Mouse (Mus musculus) midbrain, embryonic 15.5 days (tissue): ENCODE results near the gene Araf. TPM values are rescaled to one million over a fixed set of nuclear protein-coding genes. Genes with fewer than 3 reads are reported as not detected.
"Not testable (repeated sequence)": the region's sequence is repeated elsewhere in the genome, so short reads cannot be mapped to it uniquely, and the experiment has no call there.

ENCODE experiments used
- ATAC-seq: fragments of 200-750 bp; cut with Nextera tagmentation; replicated peaks from 2 replicates; pipeline ENCODE4 v1.8.0; 2017; ENCODE audit warnings: moderate TSS enrichment
- H3K27ac ChIP-seq: fragments of 300-500 bp; sonication (generic); 2 replicates; pipeline ENCODE4 v1.5.1; 2015; ENCODE audit warnings: mild to moderate bottlenecking, inconsistent platforms
- H3K27me3 ChIP-seq: fragments of 300-500 bp; sonication (generic); replicated peaks from 2 replicates; pipeline ENCODE4 v1.6.1; 2015; ENCODE audit warnings: inconsistent platforms
- H3K36me3 ChIP-seq: fragments of 300-500 bp; sonication (generic); replicated peaks from 2 replicates; pipeline ENCODE4 v1.6.1; 2015; ENCODE audit warnings: inconsistent platforms
- H3K4me1 ChIP-seq: fragments of 300-500 bp; sonication (generic); 2 replicates; pipeline ENCODE4 v1.6.1; 2015; ENCODE audit warnings: inconsistent platforms
- H3K4me2 ChIP-seq: fragments of 300-500 bp; sonication (generic); 2 replicates; pipeline ENCODE4 v1.6.1; 2015; ENCODE audit warnings: inconsistent platforms, mild to moderate bottlenecking, moderate library complexity
- H3K4me3 ChIP-seq: fragments of 300-500 bp; sonication (generic); 2 replicates; pipeline ENCODE4 v1.5.1; 2015; ENCODE audit warnings: mild to moderate bottlenecking, inconsistent platforms
- H3K9ac ChIP-seq: fragments of 300-500 bp; sonication (generic); 2 replicates; pipeline ENCODE4 v1.6.1; 2015; ENCODE audit warnings: mild to moderate bottlenecking, inconsistent platforms
- H3K9me3 ChIP-seq: fragments of 300-500 bp; sonication (generic); 2 replicates; pipeline ENCODE4 v1.6.1; 2016; ENCODE audit warnings: inconsistent platforms
- WGBS: fragments of 180-500 bp; shearing (Covaris S2); methylation state at CpG from one replicate; pipeline ENCODE4 v1.1.7; 2015; ENCODE audit warnings: mixed read lengths; 5-methylcytosine and 5-hydroxymethylcytosine counted together
- polyA plus RNA-seq: library from polyadenylated mRNA; unstranded; fragments of >200 nt; fragmentation: Nextera tagmentation; extraction: Ambion mirVana; gene quantifications from 2 replicates; pipeline ENCODE4 v1.2.1, GENCODE M21; 2015

Gene Araf
- polyA plus RNA-seq, 1 experiment from 2014 or later, result 380 TPM

GRCm38 (mm10) chrX:20798797-20799147, 1.2 kb downstream of the Araf start:
- H3K9me3 ChIP-seq, result no peaks in the 10 kb centered on the region
- H3K36me3 ChIP-seq, result no peaks in the 10 kb centered on the region
- peak overlapping the region; percentile 55 for H3K9ac ChIP-seq
- H3K27ac ChIP-seq, result peak overlapping the region; percentile 94
- H3K4me1 ChIP-seq, result no peaks in the 10 kb centered on the region
- ATAC-seq, result peak; percentile 48
- peak overlapping the region; percentile 51 for H3K4me2 ChIP-seq
- H3K27me3 ChIP-seq, result no peaks in the 10 kb centered on the region
- peak overlapping the region; percentile 46 for H3K4me3 ChIP-seq
- 30% methylated on average over 7 of the region's 7 CpGs for WGBS

GRCm38 (mm10) chrX:20801456-20801855, 3.8 kb downstream of the Araf start:
- Histone ChIP-seq H3K27me3 (no peaks in the 10 kb centered on the region), H3K36me3 (no peaks in the 10 kb centered on the region), H3K4me3 (no peak overlapping the region), H3K9ac (no peak overlapping the region), H3K27ac (no peak overlapping the region), H3K4me2 (no peak overlapping the region), H3K9me3 (no peaks in the 10 kb centered on the region), H3K4me1 (no peaks in the 10 kb centered on the region)
- WGBS, result 80% methylated on average over 2 of the region's 2 CpGs
- ATAC-seq, result no peak

- WGBS, result 67% methylated on average over 1 of the region's 1 CpGs
Measured at GRCm38 (mm10) chrX:20804301-20804700, 6.7 kb downstream of the Araf start.

GRCm38 (mm10) chrX:20806295-20806694, 8.7 kb downstream of the Araf start:
- 71% methylated on average over 1 of the region's 1 CpGs for WGBS
- Histone ChIP-seq H3K4me3 (no peak overlapping the region), H3K36me3 (no peaks in the 10 kb centered on the region), H3K9me3 (no peaks in the 10 kb centered on the region), H3K4me2 (no peak overlapping the region), H3K27me3 (no peaks in the 10 kb centered on the region), H3K27ac (no peak overlapping the region), H3K4me1 (no peaks in the 10 kb centered on the region), H3K9ac (no peak overlapping the region)
- no peak for ATAC-seq

More at GRCm38 (mm10) chrX:20804301-20804700, 6.7 kb downstream of the Araf start:
- not testable (repeated sequence) for H3K27me3 ChIP-seq, H3K27ac ChIP-seq, H3K36me3 ChIP-seq, H3K4me1 ChIP-seq, ATAC-seq, H3K9me3 ChIP-seq, H3K4me3 ChIP-seq, H3K9ac ChIP-seq, H3K4me2 ChIP-seq

GRCm38 (mm10) chrX:20816974-20817373, 19.4 kb downstream of the Araf start:
- Histone ChIP-seq H3K4me1 (no peaks in the 10 kb centered on the region), H3K27me3 (no peaks in the 10 kb centered on the region), H3K27ac (no peak overlapping the region), H3K9me3 (no peaks in the 10 kb centered on the region), H3K4me3 (no peak overlapping the region), H3K36me3 (no peaks in the 10 kb centered on the region), H3K4me2 (no peak overlapping the region), H3K9ac (no peak overlapping the region)
- WGBS, result 76% methylated on average over 6 of the region's 6 CpGs
- no peak for ATAC-seq

GRCm38 (mm10) chrX:20819204-20819628, 21.6 kb downstream of the Araf start:
- peak overlapping the region; percentile 80 for H3K27ac ChIP-seq
- H3K4me3 ChIP-seq, result peak overlapping the region; percentile 30
- H3K9ac ChIP-seq, result no peak overlapping the region
- H3K4me2 ChIP-seq, result peak overlapping the region; percentile 52
- ATAC-seq, result peak; percentile 94
- no peaks in the 10 kb centered on the region for H3K36me3 ChIP-seq
- H3K9me3 ChIP-seq, result no peaks in the 10 kb centered on the region
- WGBS, result 17% methylated on average over 19 of the region's 19 CpGs
- H3K4me1 ChIP-seq, result no peaks in the 10 kb centered on the region
- H3K27me3 ChIP-seq, result no peaks in the 10 kb centered on the region

DNA sequence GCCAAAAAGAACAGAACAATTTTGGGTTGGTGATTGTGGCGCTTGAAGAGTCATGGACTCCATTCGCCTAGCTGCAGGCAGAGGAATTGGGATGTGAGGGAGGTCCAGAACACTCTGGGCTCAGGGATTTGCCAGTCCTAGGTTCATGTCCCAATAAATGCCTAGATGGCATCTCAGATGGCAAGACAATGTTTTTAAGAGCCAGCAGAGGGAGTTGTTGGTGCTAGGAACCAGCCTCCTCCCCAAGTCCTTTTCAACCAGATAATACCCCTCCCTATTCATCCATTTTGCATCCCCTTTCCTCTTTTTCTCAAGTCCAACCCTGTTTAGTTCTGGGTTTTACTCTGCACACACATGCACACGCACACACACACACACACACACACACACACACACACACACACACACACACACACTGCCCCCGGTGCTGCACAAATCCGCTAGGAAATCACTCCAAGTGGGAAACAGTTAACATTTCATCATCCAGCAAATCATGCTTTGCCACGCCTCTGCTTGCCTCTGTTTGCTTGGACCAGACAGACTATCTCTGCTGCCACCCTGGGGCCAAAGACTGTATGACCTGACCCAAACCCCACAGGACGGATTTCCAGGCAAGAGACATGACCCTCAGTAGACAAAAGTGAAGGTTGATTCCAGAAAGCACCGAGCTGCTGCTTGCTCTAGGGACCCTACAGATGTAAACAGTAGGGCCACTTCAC, 22.3 kb downstream of the Araf start:
- Histone ChIP-seq H3K4me1 (no peaks in the 10 kb centered on the region), H3K9ac (no peak overlapping the region), H3K36me3 (no peaks in the 10 kb centered on the region), H3K4me3 (peak overlapping the region; percentile 30; the same call in 1 of the 2 replicates), H3K4me2 (peak overlapping the region; percentile 52), H3K27ac (peak overlapping the region; percentile 80), H3K27me3 (no peaks in the 10 kb centered on the region), H3K9me3 (no peaks in the 10 kb centered on the region)
- peak; percentile 68 for ATAC-seq
- WGBS, result 44% methylated on average over 8 of the region's 8 CpGs

GRCm38 (mm10) chrX:20828934-20829333, 31.3 kb downstream of the Araf start:
- ATAC-seq, result 0 out of 2 replicates have a peak, but pooled peaks have one; percentile 56
- no peak overlapping the region for H3K27ac ChIP-seq
- no peaks in the 10 kb centered on the region for H3K4me1 ChIP-seq
- H3K9me3 ChIP-seq, result no peaks in the 10 kb centered on the region
- no peaks in the 10 kb centered on the region for H3K36me3 ChIP-seq
- 41% methylated on average over 5 of the region's 5 CpGs for WGBS
- no peak overlapping the region for H3K4me3 ChIP-seq
- no peak overlapping the region for H3K9ac ChIP-seq
- H3K27me3 ChIP-seq, result no peaks in the 10 kb centered on the region
- H3K4me2 ChIP-seq, result no peak overlapping the region

GRCm38 (mm10) chrX:20847232-20847631, 49.6 kb downstream of the Araf start:
- Histone ChIP-seq H3K4me3 (no peak overlapping the region), H3K9ac (no peak overlapping the region), H3K4me1 (peaks cover 19% of the 10 kb centered on the region), H3K27ac (peak overlapping the region; percentile 79; the same call in 1 of the 2 replicates), H3K9me3 (no peaks in the 10 kb centered on the region), H3K36me3 (no peaks in the 10 kb centered on the region), H3K4me2 (no peak overlapping the region; the same call in 1 of the 2 replicates), H3K27me3 (no peaks in the 10 kb centered on the region)
- 82% methylated on average over 3 of the region's 3 CpGs for WGBS
- ATAC-seq, result no peak

DNA sequence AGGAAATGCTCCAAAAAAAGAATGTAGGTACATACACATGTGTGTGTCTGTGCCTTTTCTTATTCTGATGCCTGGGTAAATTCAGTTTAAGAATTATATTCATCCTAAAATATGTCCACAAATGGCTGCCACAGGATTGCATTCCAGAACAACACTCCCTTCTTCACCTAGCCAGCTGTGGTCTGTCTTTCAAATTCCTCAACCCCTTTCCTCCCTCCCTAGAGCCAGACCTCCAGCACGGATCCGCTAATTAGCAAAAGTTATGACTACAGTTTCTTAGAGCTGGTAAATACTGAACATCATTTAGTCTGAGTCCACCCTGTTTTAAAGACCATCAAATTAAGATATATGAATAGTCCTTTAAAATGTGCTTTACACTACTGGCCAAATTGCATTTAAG, 50.2 kb downstream of the Araf start:
- H3K27ac ChIP-seq, result peak overlapping the region; percentile 79
- H3K4me1 ChIP-seq, result peaks cover 19% of the 10 kb centered on the region
- H3K36me3 ChIP-seq, result no peaks in the 10 kb centered on the region
- H3K4me3 ChIP-seq, result peak overlapping the region; percentile 58
- no peaks in the 10 kb centered on the region for H3K9me3 ChIP-seq
- WGBS, result 23% methylated on average over 2 of the region's 2 CpGs
- ATAC-seq, result peak; percentile 38; the same call in 1 of the 2 replicates
- H3K4me2 ChIP-seq, result peak overlapping the region; percentile 45
- H3K9ac ChIP-seq, result 0 out of 2 replicates have a peak overlapping the region, but pooled peaks have one; percentile 22
- no peaks in the 10 kb centered on the region for H3K27me3 ChIP-seq

DNA sequence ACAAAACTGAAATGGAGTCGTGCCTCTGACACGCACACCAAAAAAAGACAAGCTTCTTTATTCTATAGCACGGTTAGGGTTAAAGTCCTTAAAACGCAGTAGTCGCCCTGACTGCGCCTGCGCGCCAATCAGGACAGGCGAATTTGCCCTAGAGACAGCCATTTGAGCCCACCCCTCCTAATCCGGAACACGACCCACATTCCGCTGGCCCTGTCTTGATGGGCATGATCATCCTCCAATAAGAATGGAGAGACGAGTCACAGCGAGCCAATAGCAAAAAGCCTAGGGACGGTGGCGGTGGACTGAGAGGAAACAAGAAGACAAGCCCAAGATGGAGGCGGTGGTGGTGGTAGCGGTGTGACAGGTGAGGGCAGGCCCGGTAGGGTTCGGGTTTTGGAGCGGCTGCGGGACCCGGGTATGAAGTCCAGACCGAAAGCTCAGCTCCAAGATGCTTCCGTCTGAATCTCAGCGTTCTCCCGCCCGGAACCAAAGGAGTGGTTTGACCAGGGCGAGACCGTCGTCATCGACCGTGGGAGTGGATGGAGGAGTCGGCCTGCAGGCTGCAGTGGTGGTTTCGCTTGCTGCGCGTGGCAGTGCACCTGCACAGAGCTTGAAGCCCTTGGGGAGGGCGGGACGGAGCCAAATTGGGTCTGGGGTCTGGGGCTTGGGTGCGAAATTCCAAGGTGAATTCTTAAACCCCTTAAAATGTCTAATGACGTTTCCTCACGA, 50.8 kb downstream of the Araf start:
- ATAC-seq, result peak; percentile 99
- peak overlapping the region; percentile 58 for H3K4me3 ChIP-seq
- no peaks in the 10 kb centered on the region for H3K9me3 ChIP-seq
- H3K36me3 ChIP-seq, result no peaks in the 10 kb centered on the region
- peak overlapping the region; percentile 54 for H3K4me2 ChIP-seq
- 19% methylated on average over 42 of the region's 42 CpGs for WGBS
- H3K4me1 ChIP-seq, result peaks cover 19% of the 10 kb centered on the region
- peak overlapping the region; percentile 87 for H3K27ac ChIP-seq
- H3K27me3 ChIP-seq, result no peaks in the 10 kb centered on the region
- peak overlapping the region; percentile 63 for H3K9ac ChIP-seq

DNA sequence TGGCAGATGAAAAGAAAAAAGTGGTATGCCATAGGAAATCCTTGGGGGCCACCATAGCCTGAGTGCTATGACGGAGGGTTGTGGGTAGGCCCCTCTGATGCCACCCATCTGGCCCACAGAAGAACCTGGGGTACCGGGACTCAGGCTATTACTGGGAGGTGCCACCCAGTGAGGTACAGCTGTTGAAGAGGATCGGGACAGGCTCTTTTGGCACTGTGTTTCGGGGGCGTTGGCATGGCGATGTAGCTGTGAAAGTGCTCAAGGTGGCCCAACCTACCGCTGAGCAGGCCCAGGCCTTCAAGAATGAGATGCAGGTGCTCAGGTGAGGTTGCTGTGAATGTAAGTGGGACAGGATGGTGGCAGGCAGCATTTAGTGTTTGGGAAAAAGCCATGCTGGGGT, 56.2 kb downstream of the Araf start:
- no peak overlapping the region for H3K27ac ChIP-seq
- WGBS, result 94% methylated on average over 7 of the region's 7 CpGs
- H3K27me3 ChIP-seq, result no peaks in the 10 kb centered on the region
- peaks cover 19% of the 10 kb centered on the region for H3K4me1 ChIP-seq
- H3K36me3 ChIP-seq, result peaks cover 4% of the 10 kb centered on the region; the same call in 1 of the 2 replicates
- no peak overlapping the region for H3K4me2 ChIP-seq
- no peak for ATAC-seq
- no peak overlapping the region for H3K4me3 ChIP-seq
- H3K9me3 ChIP-seq, result no peaks in the 10 kb centered on the region
- no peak overlapping the region for H3K9ac ChIP-seq
